Mouse (Mus musculus) hindbrain, embryonic 13.5 days (tissue): ENCODE measurements at regions not wholly inside any gene's neighbourhood (a gene's known extent, or its start where the extent isn't known, plus 50 kb on each side); places are given as distances from the start of the nearest gene placed in this dataset.

Experiments used
- ATAC-seq: fragments of 200-750 bp; cut with Nextera tagmentation; 2 replicates; pipeline ENCODE4 v1.8.0; 2017; ENCODE audit warnings: moderate TSS enrichment; ENCODE audit not compliant: low FRiP score
- H3K27ac ChIP-seq: fragments of 300-500 bp; sonication (generic); 2 replicates; pipeline ENCODE4 v1.5.1; 2015; ENCODE audit warnings: inconsistent platforms, mild to moderate bottlenecking, moderate library complexity
- H3K27me3 ChIP-seq: fragments of 300-500 bp; sonication (generic); 2 replicates; pipeline ENCODE4 v1.6.1; 2015; ENCODE audit warnings: mild to moderate bottlenecking, inconsistent platforms
- H3K36me3 ChIP-seq: fragments of 300-500 bp; sonication (generic); 2 replicates; pipeline ENCODE4 v1.6.1; 2015; ENCODE audit warnings: mild to moderate bottlenecking, inconsistent platforms
- H3K4me1 ChIP-seq: fragments of 300-500 bp; sonication (generic); replicated peaks from 2 replicates; pipeline ENCODE4 v1.6.1; 2015; ENCODE audit warnings: inconsistent platforms
- H3K4me2 ChIP-seq: fragments of 300-500 bp; sonication (generic); 2 replicates; pipeline ENCODE4 v1.6.1; 2015; ENCODE audit warnings: inconsistent platforms, mild to moderate bottlenecking, moderate library complexity
- H3K4me3 ChIP-seq: fragments of 300-500 bp; sonication (generic); 2 replicates; pipeline ENCODE4 v1.5.1; 2015; ENCODE audit warnings: mild to moderate bottlenecking, inconsistent platforms
- H3K9ac ChIP-seq: fragments of 300-500 bp; sonication (generic); 2 replicates; pipeline ENCODE4 v1.6.1; 2015; ENCODE audit warnings: mild to moderate bottlenecking, inconsistent platforms
- H3K9me3 ChIP-seq: fragments of 300-500 bp; sonication (generic); 2 replicates; pipeline ENCODE4 v1.6.1; 2016; ENCODE audit warnings: inconsistent platforms
- WGBS: fragments of 180-500 bp; shearing (Covaris S2); methylation state at CpG from one replicate; pipeline ENCODE4 v1.1.7; 2015; 5-methylcytosine and 5-hydroxymethylcytosine counted together

- no peaks in the 10 kb centered on the region for H3K9me3 ChIP-seq
- ATAC-seq = no peak
- 88% methylated on average over 7 of the region's 7 CpGs for WGBS
- no peak overlapping the region for H3K4me3 ChIP-seq
- H3K4me1 ChIP-seq = no peaks in the 10 kb centered on the region
- no peak overlapping the region for H3K4me2 ChIP-seq
- H3K27ac ChIP-seq = no peak overlapping the region
- no peaks in the 10 kb centered on the region for H3K36me3 ChIP-seq
- H3K27me3 ChIP-seq = no peaks in the 10 kb centered on the region
- no peak overlapping the region for H3K9ac ChIP-seq
Observed at GRCm38 (mm10) chr8:35224925-35225244, 540.7 kb upstream of the Gm19410 start.

- 81% methylated on average over 7 of the region's 7 CpGs for WGBS
- H3K4me2 ChIP-seq = no peak overlapping the region
- no peak overlapping the region for H3K9ac ChIP-seq
- no peaks in the 10 kb centered on the region for H3K9me3 ChIP-seq
- no peak overlapping the region for H3K4me3 ChIP-seq
- no peaks in the 10 kb centered on the region for H3K4me1 ChIP-seq
- no peaks in the 10 kb centered on the region for H3K36me3 ChIP-seq
- H3K27ac ChIP-seq = no peak overlapping the region
- no peak for ATAC-seq
- H3K27me3 ChIP-seq = no peaks in the 10 kb centered on the region
Observed at GRCm38 (mm10) chr8:35227079-35227478, 538.5 kb upstream of the Gm19410 start.

DNA sequence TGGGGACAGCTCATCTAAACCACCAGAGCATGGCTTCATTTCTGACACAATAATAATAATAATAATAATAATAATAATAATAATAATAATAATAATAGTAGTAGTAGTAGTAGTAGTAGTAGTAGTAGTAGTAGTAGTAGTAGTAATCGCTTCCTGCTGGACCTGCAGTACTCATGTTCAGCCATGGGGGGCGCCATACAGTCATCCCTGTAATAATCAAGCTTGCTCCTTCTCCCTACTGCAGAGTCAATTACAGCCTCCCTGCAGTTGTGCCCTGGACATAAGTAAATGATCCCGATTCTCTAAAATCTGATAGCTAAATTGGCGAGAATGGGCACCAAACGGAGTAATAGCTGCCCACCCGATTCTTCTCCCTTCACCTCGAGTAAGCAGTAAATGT is 537.1 kb upstream of the Gm19410 start:
- Histone ChIP-seq H3K4me3 (no peak overlapping the region), H3K36me3 (no peaks in the 10 kb centered on the region), H3K4me1 (0 out of 2 replicates have a peak, but pooled peaks cover 5% of the 10 kb centered on the region), H3K4me2 (no peak overlapping the region), H3K9me3 (no peaks in the 10 kb centered on the region), H3K27me3 (no peaks in the 10 kb centered on the region), H3K27ac (no peak overlapping the region), H3K9ac (no peak overlapping the region)
- ATAC-seq = no peak
- WGBS = 82% methylated on average over 7 of the region's 7 CpGs

- no peak overlapping the region for H3K27ac ChIP-seq
Observed at GRCm38 (mm10) chr8:35233520-35234186, 531.9 kb upstream of the Gm19410 start.

DNA sequence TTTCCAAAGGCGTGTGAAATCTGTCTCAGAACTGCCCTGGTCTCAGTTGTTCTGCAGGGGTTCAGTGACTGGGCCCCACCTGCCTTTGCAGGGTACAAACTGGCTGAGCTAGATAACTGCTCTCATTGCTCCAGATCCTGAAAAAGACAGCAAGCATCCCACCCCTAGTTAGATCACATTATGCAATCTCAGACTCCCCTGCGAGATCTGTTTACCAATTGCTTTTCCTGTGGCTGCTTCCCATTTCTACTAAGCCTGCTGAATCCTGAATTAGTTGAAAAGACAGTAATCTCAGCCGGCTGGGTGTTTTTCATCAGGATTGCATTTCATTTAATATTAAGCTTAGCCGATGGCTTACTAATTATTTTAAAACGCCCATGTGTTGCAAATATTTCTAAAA is 531.2 kb upstream of the Gm19410 start:
- Histone ChIP-seq H3K27me3 (no peaks in the 10 kb centered on the region), H3K9me3 (no peaks in the 10 kb centered on the region), H3K27ac (peak overlapping the region; percentile 44; the same call in 1 of the 2 replicates), H3K4me2 (no peak overlapping the region), H3K36me3 (no peaks in the 10 kb centered on the region), H3K4me1 (peaks cover 19% of the 10 kb centered on the region), H3K9ac (no peak overlapping the region), H3K4me3 (no peak overlapping the region)
- no peak for ATAC-seq
- 62% methylated on average over 5 of the region's 5 CpGs for WGBS

More at GRCm38 (mm10) chr8:35233520-35234186, 531.9 kb upstream of the Gm19410 start:
- H3K4me3 ChIP-seq = no peak overlapping the region
- 57% methylated on average over 5 of the region's 5 CpGs for WGBS
- no peak overlapping the region for H3K9ac ChIP-seq
- H3K9me3 ChIP-seq = no peaks in the 10 kb centered on the region
- no peaks in the 10 kb centered on the region for H3K36me3 ChIP-seq
- ATAC-seq = no peak
- H3K4me2 ChIP-seq = no peak overlapping the region
- H3K27me3 ChIP-seq = no peaks in the 10 kb centered on the region
- peaks cover 19% of the 10 kb centered on the region for H3K4me1 ChIP-seq

DNA sequence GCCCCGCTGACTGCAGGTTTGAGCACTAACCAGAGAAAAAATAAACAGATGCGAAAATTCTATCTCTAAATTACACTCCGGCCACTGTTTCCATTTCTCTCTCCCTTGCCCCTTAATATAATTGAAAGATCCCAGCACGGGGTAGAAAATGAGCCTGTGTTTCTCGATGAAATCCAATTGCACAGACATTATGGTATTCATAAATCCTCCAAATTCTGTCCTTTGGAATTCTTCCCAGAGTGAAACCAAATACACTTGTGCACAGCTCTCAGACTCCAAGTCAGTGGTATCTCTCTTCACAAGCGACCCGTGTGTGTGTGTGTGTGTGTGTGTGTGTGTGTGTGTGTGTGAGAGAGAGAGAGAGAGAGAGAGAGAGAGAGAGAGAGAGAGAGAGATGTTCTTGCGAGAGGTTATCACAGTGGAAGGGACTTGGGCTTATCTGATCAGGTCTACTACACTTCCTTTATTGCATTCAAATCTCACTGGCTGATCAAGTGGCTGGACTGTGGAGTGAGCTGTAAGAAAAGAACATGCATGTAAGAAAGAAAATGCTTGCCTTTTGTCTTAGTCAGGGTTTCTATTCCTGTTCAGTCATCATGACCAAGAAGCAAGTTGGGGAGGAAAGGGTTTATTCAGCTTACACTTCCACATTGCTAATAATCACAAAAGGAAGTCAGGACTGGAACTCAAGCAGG is 529.6 kb upstream of the Gm19410 start:
- Histone ChIP-seq H3K27me3 (no peaks in the 10 kb centered on the region), H3K4me1 (peaks cover 19% of the 10 kb centered on the region), H3K27ac (no peak overlapping the region), H3K4me2 (no peak overlapping the region), H3K9ac (no peak overlapping the region), H3K36me3 (no peaks in the 10 kb centered on the region), H3K4me3 (no peak overlapping the region), H3K9me3 (no peaks in the 10 kb centered on the region)
- WGBS = 72% methylated on average over 8 of the region's 8 CpGs
- ATAC-seq = no peak

DNA sequence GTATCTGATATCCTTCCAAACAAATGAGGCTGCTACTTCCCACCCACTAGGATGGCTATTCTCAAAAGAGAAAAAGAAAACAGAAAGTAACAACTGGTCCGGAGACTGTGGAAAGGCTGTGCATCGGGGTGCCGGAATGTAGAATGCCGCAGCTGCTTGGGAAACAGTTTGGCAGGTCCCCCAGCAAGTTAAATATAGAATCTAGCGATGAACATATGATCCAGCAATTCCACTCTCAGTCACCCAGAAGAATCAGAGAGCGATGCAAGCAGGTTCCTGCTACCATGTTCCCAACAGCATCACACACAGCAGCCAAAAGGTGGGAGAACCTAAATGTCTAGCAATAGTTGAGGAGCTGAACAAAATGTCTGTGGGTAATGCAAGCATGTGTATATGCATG is 528.3 kb upstream of the Gm19410 start:
- peaks cover 19% of the 10 kb centered on the region for H3K4me1 ChIP-seq
- no peak overlapping the region for H3K9ac ChIP-seq
- no peak overlapping the region for H3K4me2 ChIP-seq
- H3K36me3 ChIP-seq = no peaks in the 10 kb centered on the region
- H3K27me3 ChIP-seq = no peaks in the 10 kb centered on the region
- no peak for ATAC-seq
- H3K4me3 ChIP-seq = no peak overlapping the region
- 83% methylated on average over 6 of the region's 6 CpGs for WGBS
- H3K9me3 ChIP-seq = no peaks in the 10 kb centered on the region
- H3K27ac ChIP-seq = no peak overlapping the region

GRCm38 (mm10) chr8:35240884-35241283 is 524.7 kb upstream of the Gm19410 start:
- no peaks in the 10 kb centered on the region for H3K27me3 ChIP-seq
- H3K36me3 ChIP-seq = no peaks in the 10 kb centered on the region
- ATAC-seq = no peak
- no peak overlapping the region for H3K27ac ChIP-seq
- H3K4me3 ChIP-seq = no peak overlapping the region
- H3K9ac ChIP-seq = no peak overlapping the region
- H3K9me3 ChIP-seq = no peaks in the 10 kb centered on the region
- H3K4me2 ChIP-seq = no peak overlapping the region
- H3K4me1 ChIP-seq = peaks cover 11% of the 10 kb centered on the region
- WGBS = 88% methylated on average over 6 of the region's 6 CpGs

DNA sequence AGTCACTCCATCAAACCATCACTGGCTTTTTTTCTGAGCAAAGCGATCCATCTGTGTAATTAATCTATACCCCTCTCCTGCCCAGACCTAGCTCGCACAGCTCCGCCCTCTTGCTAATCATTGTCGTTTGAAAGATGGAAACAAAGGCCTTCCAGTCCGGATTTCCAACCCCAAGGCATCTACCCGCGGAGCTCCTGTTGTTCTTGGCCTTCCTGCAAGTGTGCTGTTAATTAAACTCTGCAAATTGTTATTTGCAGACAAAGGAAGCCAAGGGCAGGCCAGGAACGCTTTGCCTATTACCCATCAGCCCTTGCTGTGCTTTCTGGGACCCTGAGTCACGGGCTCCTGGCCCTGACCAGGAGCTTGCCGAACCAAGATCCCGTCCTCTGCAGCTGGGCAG is 522.0 kb upstream of the Gm19410 start:
- H3K4me2 ChIP-seq = peak overlapping the region; percentile 3; the same call in 1 of the 2 replicates
- H3K9me3 ChIP-seq = no peaks in the 10 kb centered on the region
- peak overlapping the region; percentile 30; the same call in 1 of the 2 replicates for H3K27ac ChIP-seq
- no peak overlapping the region for H3K9ac ChIP-seq
- peak; percentile 17; the same call in 1 of the 2 replicates for ATAC-seq
- peaks cover 11% of the 10 kb centered on the region for H3K4me1 ChIP-seq
- H3K27me3 ChIP-seq = no peaks in the 10 kb centered on the region
- 22% methylated on average over 11 of the region's 11 CpGs for WGBS
- H3K36me3 ChIP-seq = no peaks in the 10 kb centered on the region
- no peak overlapping the region for H3K4me3 ChIP-seq

DNA sequence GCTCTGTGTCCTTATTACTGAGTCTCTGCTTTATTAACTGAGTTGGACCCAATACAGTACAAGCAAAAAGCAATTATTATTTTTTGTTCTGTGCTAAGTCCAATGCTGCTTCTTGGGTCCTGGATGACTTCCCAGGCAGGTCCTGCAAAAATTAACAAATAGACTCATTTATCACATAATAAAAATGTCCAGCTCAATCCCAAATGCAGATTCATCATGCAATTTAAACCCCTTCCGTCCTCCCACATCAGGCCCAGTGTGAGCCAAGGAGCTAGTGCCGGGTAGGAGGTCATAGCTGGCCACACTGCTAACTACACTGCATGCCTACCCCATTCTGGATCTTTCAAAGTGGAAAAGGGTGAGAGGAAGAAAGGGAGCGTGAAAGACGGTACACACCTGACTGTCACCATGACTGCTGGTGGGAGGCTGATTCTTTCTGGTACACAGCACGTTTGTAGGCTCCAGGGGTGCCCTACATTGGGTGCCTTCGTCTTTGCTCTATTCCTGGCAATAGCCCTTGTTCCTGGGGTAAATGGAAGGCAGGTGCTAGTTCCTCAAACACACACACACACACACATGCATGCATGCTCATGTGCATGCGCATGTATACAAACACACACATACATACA is 515.7 kb upstream of the Gm19410 start:
- 0 out of 2 replicates have a peak, but pooled peaks cover 4% of the 10 kb centered on the region for H3K9me3 ChIP-seq
- no peaks in the 10 kb centered on the region for H3K27me3 ChIP-seq
- H3K4me2 ChIP-seq = no peak overlapping the region
- WGBS = 83% methylated on average over 7 of the region's 7 CpGs
- no peak overlapping the region for H3K27ac ChIP-seq
- no peaks in the 10 kb centered on the region for H3K36me3 ChIP-seq
- H3K4me3 ChIP-seq = no peak overlapping the region
- H3K4me1 ChIP-seq = no peaks in the 10 kb centered on the region
- ATAC-seq = no peak
- no peak overlapping the region for H3K9ac ChIP-seq

DNA sequence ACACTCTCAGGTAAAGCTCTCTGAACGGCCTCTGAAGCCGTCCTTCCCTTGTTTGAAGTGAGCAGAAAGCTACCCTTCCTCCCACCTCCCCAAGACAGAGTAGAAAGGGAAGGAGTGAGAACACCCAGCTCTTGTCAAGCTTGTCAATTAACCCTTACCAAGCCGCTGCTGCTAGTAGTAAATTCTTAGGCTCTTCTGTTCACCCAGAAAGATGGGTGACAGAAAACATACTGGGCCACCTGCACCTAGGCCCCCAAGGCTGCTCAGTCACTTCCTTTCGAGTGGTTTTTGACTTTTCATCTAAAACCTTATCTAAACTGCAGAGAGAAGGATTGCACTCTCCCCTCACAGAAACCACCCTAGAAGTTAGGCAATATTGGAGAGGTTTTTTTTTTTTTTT is 514.9 kb upstream of the Gm19410 start:
- Histone ChIP-seq H3K4me1 (no peaks in the 10 kb centered on the region), H3K4me2 (no peak overlapping the region), H3K9ac (no peak overlapping the region), H3K36me3 (no peaks in the 10 kb centered on the region), H3K27ac (no peak overlapping the region), H3K4me3 (no peak overlapping the region), H3K9me3 (0 out of 2 replicates have a peak, but pooled peaks cover 4% of the 10 kb centered on the region), H3K27me3 (no peaks in the 10 kb centered on the region)
- no peak for ATAC-seq
- WGBS = 75% methylated on average over 4 of the region's 4 CpGs

- H3K36me3 ChIP-seq = no peaks in the 10 kb centered on the region
- 0 out of 2 replicates have a peak, but pooled peaks cover 4% of the 10 kb centered on the region for H3K9me3 ChIP-seq
- H3K4me1 ChIP-seq = no peaks in the 10 kb centered on the region
- WGBS = 87% methylated on average over 4 of the region's 4 CpGs
- no peaks in the 10 kb centered on the region for H3K27me3 ChIP-seq
- ATAC-seq = no peak
- no peak overlapping the region for H3K27ac ChIP-seq
- no peak overlapping the region for H3K4me2 ChIP-seq
- no peak overlapping the region for H3K4me3 ChIP-seq
- H3K9ac ChIP-seq = no peak overlapping the region
Observed at GRCm38 (mm10) chr8:35253946-35254345, 511.6 kb upstream of the Gm19410 start.
